Mouse (Mus musculus) layer of hippocampus, postnatal 10 days (tissue): ENCODE data around the gene Rnf121. TPM values are rescaled to one million over a fixed set of nuclear protein-coding genes. Genes with fewer than 3 reads are reported as not detected.

Source experiments
- DNase-seq, 2 experiments: peaks; one replicate each; pipeline ENCODE4 v3.0.0; 2021; ENCODE audit warnings: low spot score in 2 of 2
- long read RNA-seq: library from polyadenylated mRNA; stranded (forward); transcript quantifications from one replicate; pipeline ENCODE4 v2.0.0, GENCODE M21; 2023
- total RNA-seq, 2 experiments: library from RNA; stranded (reverse); gene quantifications; 2 replicates each; pipeline ENCODE4 v1.2.3; 2021

Gene Rnf121
- 10 to 100 TPM; 44.6 to 45.4 TPM for total RNA-seq
- long read RNA-seq, transcript Rnf121-202 (9 exons, 2,249 nt) = major isoform, 21 of 33 reads
- long read RNA-seq, partial matches to known transcripts = 2 of 33 reads
- long read RNA-seq, other reads (novel, unspliced or antisense) = 8 of 33 reads

DNA sequence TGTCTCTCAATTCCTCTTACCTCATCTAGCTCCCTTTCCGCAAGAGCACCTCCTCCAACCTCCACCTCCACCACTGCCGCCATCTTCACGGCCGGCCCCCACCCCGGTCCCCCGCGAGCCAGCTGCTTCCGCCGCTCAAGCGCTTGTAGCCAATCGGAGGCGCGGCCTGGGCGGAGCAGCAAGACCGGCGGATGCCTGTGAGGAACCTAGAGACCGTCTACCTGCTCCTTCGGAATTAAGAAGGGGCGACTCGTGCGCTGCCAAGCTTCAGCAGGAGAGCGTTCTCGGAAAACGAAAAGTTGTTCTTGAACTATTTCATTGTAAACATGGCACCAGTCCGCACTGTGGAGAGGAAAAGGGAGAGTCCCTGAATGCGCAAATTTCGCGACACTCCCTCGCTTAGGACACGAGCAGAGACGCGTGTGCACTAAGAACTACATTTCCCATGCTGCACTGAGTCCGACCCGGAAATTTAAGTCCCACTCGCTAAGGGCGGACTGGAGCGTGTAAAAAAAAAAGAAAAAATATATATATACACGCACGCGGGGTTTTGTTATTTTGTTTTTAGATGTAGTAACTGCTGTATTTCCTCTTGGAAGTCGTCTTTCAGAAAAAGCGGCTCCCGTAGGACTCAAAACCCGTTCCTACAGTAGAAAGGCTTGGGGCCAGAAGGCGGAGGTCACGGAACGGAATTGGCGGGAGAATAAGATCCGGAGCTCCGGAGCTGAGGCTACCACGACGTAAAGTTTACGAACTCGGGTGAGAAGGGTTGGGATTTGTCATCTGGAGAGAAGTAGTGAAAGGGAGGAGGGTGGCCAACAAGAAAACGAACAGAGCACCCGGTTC, at the start of gene Rnf121, which contains the start of the genes Xndc1 and Xntrpc:
Gene Rnf121, minus strand, starts transcription at position 424 of the 846 bp plus-strand sequence.
Gene Xndc1, plus strand, starts transcription at position 466 of the 846 bp plus-strand sequence.
Gene Xntrpc, plus strand, starts transcription at position 668 of the 846 bp plus-strand sequence.
- peak; percentile 91 to 94 for DNase-seq

DNA sequence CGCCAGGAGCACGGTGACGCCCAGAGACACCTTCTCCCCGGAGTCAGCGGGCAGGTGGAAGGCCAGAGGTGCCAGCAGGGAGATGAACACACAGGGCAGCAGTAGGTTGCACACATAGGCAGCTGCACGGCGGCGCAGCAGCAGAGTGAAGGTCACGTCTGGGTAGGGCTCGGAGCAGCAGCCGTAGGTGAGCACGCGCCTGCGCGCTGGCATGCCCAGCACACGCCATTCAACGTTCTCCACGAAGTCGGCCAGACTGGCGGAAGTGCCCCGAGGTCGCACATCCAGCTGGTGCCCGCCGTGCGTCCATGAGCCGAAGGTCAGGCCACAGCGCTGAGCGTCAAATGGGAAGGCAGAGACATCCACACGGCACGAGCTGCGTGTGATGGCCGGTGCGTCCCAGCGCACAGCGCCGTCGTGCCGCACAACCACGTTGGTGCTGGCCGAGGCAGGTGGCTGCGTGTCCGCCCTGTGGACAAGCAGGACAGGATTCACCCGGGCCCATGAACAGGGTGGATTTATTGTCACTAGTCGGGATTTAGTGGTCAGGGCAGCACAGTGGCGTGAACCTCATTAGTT, 48.0 kb upstream of the Rnf121 start:
- DNase-seq = no peak

DNA sequence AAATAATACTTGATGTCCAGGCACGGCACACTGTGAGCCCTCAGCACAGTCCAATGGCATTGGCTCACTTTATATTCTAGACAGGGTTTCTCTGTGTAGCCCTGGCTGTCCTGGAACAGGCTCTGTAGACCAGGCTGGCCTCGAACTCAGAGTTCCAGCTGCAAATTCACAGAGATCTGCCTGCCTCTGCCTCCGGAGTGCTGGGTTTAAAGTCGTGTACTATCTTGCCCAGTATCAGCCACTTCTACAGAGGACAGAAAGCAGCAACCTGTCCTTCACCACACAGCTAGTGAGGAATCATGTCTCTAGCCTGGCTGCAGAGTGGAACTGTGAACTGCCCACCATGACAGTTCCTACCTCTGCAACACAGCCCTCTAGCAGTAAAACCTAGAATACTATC, 44.5 kb upstream of the Rnf121 start:
- DNase-seq = no peak

DNA sequence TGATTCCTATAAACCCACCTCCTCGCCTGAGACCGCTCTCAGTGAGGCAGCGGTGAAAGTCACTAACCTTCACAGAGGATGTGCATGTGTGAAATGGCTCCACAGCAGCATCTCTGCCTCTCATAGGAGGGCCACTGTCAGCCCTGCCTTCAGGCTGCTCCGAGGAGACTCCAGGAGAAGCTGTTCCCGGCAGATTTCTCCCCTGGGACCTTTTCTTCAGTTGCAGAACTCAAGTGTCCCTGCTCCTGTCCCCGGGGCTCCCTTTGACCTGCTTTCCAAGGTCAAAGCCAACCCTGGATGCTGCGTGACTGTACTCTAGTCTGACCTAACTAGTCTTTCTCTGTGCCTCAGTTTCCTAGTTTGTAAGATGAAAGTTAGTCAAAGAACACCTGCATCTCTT, 43.9 kb upstream of the Rnf121 start, which contains the start of gene Art5:
Gene Art5, minus strand, starts transcription at position 319 of the 400 bp plus-strand sequence.
- DNase-seq = no peak

DNA sequence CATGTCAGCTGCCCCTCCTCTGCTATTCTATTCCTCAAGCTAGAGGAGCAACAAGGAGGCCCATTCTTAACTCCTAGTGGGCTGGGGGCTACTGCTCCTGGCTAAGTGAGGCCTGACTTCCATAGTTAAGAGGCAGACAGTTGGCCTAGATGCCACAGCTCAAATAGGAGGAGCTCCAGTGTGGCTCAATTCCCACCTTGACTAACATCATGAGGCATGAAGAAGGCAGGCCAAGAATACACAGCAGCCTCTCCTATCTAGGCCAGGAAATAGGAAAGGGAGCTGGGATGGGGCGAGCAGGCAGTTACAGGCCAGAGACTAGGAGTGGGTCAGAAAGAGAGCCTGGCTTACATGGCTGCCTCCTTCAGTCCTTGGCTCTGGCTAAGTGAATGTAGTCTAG, 42.9 kb upstream of the Rnf121 start:
- DNase-seq = no peak

DNA sequence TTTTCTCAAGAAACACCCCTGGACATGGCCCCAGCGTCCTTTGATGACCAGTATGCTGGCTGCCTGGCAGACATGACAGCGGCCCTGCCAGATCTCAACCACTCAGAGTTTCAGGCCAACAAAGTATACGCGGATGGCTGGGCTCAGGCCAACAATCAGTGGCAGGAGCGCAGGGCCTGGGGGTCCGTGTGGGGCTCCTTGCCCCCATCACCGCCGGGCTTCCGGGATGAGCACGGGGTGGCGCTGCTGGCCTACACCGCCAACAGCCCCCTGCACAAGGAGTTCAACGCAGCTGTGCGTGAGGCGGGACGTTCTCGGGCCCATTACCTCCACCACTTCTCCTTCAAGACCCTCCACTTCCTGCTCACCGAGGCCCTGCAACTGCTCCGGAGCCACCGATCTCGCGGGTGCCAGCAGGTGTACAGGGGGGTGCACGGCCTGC, 41.5 kb upstream of the Rnf121 start:
- no peak for DNase-seq

DNA sequence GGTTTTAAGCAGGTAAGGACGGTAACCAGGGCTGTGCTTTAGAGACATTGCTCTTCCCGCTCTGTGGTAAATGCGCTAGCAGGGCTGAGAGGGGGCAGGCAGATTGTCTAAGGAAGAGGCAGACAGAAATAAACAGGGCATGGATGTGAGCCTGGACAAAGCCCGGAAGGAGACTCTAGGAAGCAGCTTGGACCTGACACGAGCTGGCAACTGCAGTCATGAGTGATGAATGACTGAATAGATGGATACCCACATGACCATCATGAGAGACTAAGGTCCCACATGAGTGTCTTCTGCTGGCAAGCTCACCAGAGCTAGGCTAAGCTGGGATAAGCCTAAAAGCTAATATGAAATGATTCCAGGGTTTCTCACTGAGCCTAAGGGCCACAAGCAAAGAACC, 38.9 kb upstream of the Rnf121 start:
- DNase-seq = no peak

DNA sequence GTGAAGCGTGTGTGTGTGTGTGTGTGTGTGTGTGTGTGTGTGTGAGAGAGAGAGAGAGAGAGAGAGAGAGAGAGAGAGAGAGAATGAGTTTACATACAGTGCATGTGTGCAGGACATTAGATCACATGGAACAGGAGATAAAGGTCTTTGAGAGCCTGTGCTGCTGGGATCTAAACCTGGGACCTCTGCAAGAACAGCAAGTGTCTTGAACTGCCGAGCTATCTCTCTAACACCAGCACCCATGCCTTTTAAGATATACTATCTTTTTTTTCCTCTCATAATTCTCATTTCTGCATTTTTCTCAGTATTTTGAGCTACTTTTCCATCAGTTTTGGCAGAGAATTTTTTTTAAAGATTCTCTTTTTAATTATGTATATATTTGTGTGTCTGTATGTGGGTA, 38.3 kb upstream of the Rnf121 start:
- DNase-seq = no peak

DNA sequence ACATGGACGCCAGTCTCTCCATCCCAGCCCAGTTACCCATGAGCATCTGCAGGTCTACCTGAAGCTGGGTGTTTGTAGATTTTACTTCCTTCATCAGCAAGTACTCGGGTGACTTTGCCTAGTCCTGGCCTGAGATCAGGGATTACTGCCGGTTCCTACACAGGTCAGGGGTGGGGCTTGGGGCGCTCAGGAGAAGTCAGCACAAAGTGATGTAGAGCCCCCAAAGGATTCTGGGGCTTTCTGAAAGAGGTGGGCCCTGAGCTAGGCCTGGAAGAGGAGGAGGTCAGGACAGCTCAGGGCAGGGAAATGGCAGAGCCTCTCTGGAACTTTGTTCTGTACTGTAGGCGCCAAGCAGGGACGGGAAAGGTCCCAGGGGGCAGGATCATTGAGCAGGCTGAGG, 37.4 kb upstream of the Rnf121 start:
- DNase-seq = no peak

DNA sequence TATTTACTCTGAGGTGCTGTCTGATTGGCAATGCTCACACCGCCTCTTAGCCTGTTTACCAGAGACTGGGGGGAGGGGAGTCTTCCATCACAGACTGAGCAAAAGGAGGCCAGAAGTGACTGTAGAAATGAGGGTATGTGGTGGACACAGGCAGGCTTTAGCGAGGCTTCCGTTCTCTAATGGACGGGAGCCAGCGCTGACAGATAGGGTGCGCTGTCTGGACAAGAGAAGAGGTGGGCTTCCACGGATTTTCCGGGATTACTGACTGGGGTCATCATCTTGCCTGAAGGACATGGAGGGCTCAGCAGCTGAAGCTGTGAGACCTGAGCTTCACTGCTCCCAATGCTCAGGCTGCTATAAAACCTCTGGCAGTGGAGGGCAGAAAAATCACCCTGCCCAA, 37.0 kb upstream of the Rnf121 start:
- no peak for DNase-seq

DNA sequence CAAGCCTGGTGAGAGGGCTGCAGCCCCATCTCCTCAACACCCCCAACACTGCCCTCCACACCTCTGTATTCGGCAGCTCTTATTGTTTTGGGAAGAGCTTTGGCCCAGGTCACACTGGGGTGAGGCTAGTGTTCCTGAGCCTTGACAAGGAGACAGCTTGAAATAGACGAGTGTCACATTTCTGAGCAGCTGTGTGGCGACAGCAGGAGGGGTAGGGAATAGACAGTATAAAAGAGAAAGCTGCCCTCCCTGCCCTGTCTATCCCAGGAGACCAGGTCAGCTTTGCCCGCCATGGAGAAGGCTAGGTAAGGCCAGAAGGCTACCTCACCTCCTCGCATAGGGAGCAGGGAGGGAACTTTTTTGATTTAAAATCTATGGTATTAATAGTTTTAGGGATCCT, 36.2 kb upstream of the Rnf121 start, which contains the start of gene Art1:
Gene Art1, plus strand, starts transcription at position 257 of the 400 bp plus-strand sequence.
- DNase-seq = no peak

DNA sequence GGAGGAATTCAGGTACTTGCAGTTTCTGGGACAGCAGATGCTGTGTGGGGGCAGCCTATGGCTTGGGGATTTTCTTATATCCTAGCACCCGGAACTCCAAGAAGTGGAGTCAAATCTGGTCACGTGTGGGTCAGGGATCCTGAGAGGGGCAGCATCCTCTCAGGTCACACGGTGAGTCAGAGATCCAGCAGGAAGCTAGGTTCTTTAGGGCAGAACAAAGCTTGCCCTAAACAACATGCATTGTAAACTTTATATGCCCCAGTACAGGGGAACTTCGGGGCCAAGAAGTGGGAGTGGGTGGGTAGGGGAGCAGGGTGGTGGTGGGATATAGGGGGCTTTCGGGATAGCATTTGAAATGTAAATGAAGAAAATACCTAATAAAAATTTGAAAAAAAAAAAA, 35.6 kb upstream of the Rnf121 start:
- no peak for DNase-seq

DNA sequence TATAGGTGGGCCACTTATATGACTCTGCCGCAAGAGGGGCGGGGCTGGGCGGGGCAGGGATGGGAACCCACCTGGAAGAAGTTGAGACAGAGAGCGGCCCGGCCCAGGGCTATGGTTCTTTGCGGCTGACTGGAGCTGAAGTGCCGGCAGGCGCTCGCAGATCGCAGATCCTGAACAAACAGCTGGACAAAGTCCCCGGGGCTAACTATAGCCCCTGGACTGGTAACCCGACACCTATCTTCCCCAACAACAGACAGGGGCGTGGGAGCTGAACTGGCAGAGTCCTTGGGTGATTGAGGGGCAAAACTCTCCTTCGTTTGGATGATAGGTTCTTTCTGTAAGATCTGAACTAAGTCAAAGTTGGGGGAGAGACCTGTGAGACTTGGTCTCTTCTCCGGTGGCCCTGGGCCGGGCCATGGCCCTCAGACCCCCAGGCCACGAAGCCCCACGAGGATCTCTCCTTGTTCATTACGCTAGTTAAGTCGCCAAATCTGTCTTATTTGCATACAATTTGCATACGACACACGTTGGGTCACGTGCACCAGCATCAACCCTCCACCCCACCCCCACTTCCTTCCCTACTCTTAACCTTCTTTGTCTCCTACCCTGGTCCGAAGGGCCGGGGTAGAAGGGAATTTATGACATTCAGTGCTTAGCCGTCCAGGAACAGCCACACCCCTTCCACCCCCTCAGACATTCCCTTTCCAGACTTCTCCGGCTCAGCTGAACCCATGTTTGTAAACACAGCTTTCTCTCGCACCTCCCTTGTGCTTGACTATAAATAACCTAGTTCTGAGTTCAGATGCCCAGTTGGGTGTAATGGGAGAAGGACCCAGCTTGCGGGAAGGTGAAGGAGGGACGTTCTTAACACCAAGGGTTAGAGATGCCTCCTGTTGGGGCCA, 34.7 kb upstream of the Rnf121 start:
- DNase-seq = no peak

DNA sequence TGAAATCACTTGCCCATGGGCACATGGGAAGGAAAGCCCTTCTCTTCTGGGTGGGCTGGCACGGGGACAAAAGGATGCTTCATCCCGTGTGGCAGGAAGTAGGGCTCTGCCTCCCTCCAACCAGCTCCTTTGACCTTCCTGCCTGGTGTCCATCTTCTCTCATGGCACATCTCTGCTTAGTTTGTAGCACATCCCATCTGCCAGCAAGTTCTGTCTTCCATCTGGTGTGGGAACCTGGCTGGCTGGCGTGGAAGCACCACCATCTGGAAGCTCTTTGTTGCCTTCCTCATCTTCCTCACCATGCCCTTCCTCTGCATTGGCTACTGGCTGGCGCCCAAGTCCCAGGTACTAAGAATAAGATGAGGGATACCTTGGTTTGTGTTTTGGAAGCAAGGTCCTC, 22.1 kb upstream of the Rnf121 start:
- no peak for DNase-seq

DNA sequence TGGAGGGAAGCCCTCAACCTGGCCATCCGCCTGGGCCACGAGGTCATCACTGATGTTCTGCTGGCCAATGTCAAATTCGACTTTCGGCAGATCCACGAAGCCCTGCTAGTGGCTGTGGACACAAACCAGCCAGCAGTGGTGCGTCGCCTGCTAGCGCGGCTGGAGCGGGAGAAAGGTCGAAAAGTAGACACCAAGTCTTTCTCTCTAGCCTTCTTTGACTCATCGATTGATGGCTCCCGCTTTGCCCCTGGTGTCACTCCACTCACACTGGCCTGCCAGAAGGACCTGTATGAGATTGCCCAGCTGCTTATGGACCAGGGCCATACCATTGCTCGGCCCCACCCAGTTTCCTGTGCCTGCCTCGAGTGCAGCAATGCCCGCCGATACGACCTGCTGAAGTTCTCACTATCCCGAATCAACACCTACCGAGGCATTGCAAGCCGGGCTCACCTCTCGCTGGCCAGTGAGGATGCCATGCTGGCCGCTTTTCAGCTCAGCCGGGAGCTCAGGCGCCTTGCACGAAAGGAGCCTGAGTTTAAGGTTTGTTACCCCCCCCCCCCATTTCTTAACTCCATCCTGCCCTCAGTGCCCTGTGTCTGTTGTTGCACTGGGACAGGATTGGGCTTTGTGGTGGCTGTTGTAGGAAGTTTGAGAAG, 18.9 kb upstream of the Rnf121 start:
- DNase-seq = no peak

DNA sequence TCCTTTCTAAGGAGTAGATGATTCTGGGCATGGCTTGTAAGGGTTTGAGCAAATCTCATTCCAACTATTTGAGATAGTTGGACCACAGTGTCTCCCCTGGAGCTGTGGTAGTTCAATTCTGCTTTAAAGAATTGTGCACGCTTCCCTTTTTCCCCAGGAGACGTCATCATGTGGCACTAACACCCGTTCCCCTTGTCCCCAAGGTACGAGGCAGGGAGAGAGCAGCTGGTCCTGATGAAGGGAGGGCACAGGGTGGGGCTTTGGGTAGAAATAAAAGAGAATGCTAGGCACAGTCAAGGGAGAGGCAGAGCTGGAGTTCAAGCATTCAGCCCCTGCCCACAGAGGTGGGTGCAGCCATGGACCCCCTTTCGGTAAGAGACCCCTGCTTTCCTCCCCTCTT, 17.5 kb upstream of the Rnf121 start, which contains the start of gene Trpc2:
Gene Trpc2, plus strand, starts transcription at position 301 of the 400 bp plus-strand sequence.
- DNase-seq = no peak

DNA sequence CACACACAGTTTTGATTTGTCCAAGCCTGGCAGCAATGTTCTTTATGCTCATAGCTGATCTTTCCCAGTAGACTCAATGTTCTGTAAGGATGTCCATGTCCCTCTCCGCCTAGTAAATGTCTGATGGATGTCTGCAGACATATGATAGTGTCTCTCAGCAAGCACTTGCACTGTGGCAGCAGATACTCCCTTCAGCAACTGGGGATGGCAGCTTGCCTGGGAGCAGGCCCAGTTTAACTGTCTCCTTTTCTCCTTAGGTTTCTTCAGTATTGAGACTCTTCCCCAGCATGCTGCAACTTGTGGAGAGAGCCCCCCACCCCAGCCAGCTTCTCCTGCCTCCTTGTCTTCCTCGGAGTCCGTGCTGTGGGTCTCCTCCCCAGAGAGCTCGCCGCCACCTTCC, 16.5 kb upstream of the Rnf121 start:
- DNase-seq = no peak

DNA sequence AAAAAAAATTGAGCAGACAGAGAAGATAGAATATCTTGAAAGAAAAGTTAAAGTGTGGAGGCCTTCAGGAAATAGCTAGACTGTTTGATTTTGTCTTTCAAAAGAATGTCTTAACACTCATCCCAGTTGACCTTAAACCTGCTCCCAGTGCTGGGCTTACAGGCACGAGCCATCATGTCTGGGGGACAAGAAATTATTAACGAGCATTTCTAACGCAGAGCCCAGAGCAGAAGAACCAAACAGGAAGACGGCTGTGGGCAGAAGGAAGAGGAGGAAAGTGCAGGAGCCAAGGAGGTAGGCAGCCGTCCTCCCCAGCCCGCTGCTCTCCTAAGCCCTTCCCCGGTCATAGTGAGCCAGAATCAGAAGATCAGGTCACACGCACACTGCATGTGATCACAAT, 15.0 kb upstream of the Rnf121 start:
- DNase-seq = no peak

DNA sequence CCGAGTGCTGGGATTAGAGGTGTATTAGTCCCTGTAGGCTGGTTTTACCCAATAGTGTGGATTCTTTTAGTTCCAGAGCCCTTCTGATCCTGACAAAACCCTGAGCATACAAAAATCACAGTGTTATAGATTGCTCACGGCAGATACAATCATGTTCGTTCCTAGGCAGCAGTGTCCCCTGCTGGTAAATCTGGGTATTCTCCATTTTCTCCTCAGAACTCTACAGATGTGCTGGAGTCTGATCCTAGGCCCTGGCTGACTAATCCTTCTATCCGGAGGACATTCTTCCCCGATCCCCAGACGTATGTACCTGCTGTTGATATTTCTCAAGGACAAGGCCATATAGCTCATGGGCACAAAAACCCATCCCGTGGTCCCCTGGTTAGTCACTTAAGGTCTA, 13.2 kb upstream of the Rnf121 start:
- DNase-seq = peak; percentile 46 to 48

DNA sequence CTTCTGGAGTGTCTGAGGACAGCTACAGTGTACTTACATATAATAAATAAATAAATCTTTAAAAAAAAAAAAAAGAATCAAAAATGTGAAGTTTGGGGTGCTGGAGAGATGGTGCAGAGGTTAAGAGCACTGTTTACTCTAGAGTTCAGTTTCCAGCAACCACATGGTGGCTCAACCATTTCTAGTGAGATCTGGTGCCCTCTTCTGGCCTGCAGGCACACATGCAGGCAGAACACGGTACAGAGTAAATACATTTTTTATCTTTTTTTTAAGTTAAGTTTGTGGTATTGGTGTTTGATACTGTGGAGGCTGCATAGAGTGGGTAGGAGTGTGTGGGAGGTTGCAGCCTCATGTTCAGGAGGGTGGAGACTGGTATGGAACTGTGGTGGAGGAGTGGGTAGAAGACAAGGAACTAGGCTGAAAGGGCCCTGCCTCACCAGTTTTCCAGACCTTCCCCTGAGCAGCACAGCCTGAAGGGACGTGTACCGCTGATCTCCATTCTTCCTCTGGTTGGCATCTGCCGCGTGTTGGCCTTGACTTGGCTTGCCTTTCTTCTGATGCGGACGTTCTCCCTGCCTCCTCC, 11.5 kb upstream of the Rnf121 start:
- no peak for DNase-seq
